Mouse (Mus musculus) granulocyte monocyte progenitor cell, adult 5-6 weeks (primary cell): ENCODE measurements around the gene Tmigd1. TPM values are rescaled to one million over a fixed set of nuclear protein-coding genes. Genes with fewer than 3 reads are reported as not detected.
"Not testable (repeated sequence)": the region's sequence is repeated elsewhere in the genome, so short reads cannot be mapped to it uniquely, and the experiment has no call there.

Experiments used
- ATAC-seq: replicated peaks from 2 replicates; pipeline ENCODE4 v1.8.0; 2016; ENCODE audit warnings: mild to moderate bottlenecking, moderate TSS enrichment, inconsistent platforms; ENCODE audit not compliant: poor library complexity, severe bottlenecking
- total RNA-seq, 2 experiments: library from RNA; stranded (forward) in 1 of 2; stranded (reverse) in 1 of 2; fragments of 200-712, 200-1000 nt in 1 of 2; fragments of >200 nt in 1 of 2; fragmentation: Nextera tagmentation in 1 of 2; gene quantifications; 2 replicates each; pipeline ENCODE4 v1.2.3; 2014 to 2017

Tmigd1 gene
- total RNA-seq, 2 experiments from 2014 or later: not detected

- ATAC-seq: no peak
These were observed 4.8 kb upstream of the Tmigd1 start for GRCm38 (mm10) chr11:76897126-76897525.

GRCm38 (mm10) chr11:76897871-76898270 is 4.1 kb upstream of the Tmigd1 start:
- ATAC-seq: 0 out of 2 replicates have a peak, but pooled peaks have one; percentile 7

GRCm38 (mm10) chr11:76898751-76899150 is 3.2 kb upstream of the Tmigd1 start:
- ATAC-seq: no peak

- ATAC-seq: peak; percentile 78
These were observed 1.9 kb upstream of the Tmigd1 start for GRCm38 (mm10) chr11:76899758-76900738.

GRCm38 (mm10) chr11:76904340-76904739 is 2.4 kb downstream of the Tmigd1 start:
- ATAC-seq: no peak

- ATAC-seq: no peak
These were observed 6.7 kb downstream of the Tmigd1 start for GRCm38 (mm10) chr11:76908651-76909050.

- ATAC-seq: no peak
These were observed 9.5 kb downstream of the Tmigd1 start for GRCm38 (mm10) chr11:76911325-76912054.

GRCm38 (mm10) chr11:76912055-76912395 is 10.1 kb downstream of the Tmigd1 start:
- ATAC-seq: no peak

- ATAC-seq: no peak
These were observed 12.4 kb downstream of the Tmigd1 start for GRCm38 (mm10) chr11:76914366-76914765.

- ATAC-seq: peak; percentile 63
These were observed 14.7 kb downstream of the Tmigd1 start for GRCm38 (mm10) chr11:76916539-76917229.

GRCm38 (mm10) chr11:76917230-76917548 is 15.2 kb downstream of the Tmigd1 start:
- no peak for ATAC-seq

GRCm38 (mm10) chr11:76920607-76921006 is 18.6 kb downstream of the Tmigd1 start:
- no peak for ATAC-seq

- ATAC-seq: no peak
These were observed 22.8 kb downstream of the Tmigd1 start, which contains the start of gene Blmh for GRCm38 (mm10) chr11:76924759-76925236. Blmh (plus strand) TSS chr11:76924809.

GRCm38 (mm10) chr11:76928586-76928985 is 26.6 kb downstream of the Tmigd1 start:
- ATAC-seq: not testable (repeated sequence)

- ATAC-seq: no peak
These were observed 31.2 kb downstream of the Tmigd1 start for GRCm38 (mm10) chr11:76933209-76933608.

GRCm38 (mm10) chr11:76936578-76936977 is 34.6 kb downstream of the Tmigd1 start:
- ATAC-seq: no peak

GRCm38 (mm10) chr11:76944839-76945238 is 42.9 kb downstream of the Tmigd1 start:
- ATAC-seq: no peak

GRCm38 (mm10) chr11:76945386-76946202 is 43.6 kb downstream of the Tmigd1 start:
- peak; percentile 100 for ATAC-seq

- no peak for ATAC-seq
These were observed 44.2 kb downstream of the Tmigd1 start for GRCm38 (mm10) chr11:76946203-76946585.

GRCm38 (mm10) chr11:76953536-76953935 is 51.6 kb downstream of the Tmigd1 start:
- no peak for ATAC-seq
